Mouse (Mus musculus) cerebellum, postnatal 25 days (tissue): ENCODE measurements around the gene Gm13285.
A peak's percentile ranks its signal among the peaks of the same experiment; 100 is the strongest.
"Not testable (repeated sequence)": the region's sequence is repeated elsewhere in the genome, so short reads cannot be mapped to it uniquely, and the experiment has no call there.

Experiments
- DNase-seq, 2 experiments: peaks; one replicate each; pipeline ENCODE4 v3.0.0; 2021; ENCODE audit warnings: mixed read lengths in 2 of 2

Gene Gm13285

GRCm38 (mm10) chr4:88797097-88797496 lies 2.4 kb upstream of the Gm13285 start, which contains the start of gene Gm13279:
Gene Gm13279 (plus strand): TSS chr4:88797397.
- not testable (repeated sequence) for DNase-seq

GRCm38 (mm10) chr4:88802954-88803353 lies 3.5 kb downstream of the Gm13285 start, which contains the start of gene Gm13287:
Gene Gm13287 (plus strand): TSS chr4:88803254.
- not testable (repeated sequence) for DNase-seq

- DNase-seq = not testable (repeated sequence)
Observed at GRCm38 (mm10) chr4:88805231-88805630, 5.8 kb downstream of the Gm13285 start, which contains the start of gene Gm13288. Gene Gm13288 (plus strand): TSS chr4:88805531.

GRCm38 (mm10) chr4:88805761-88806160 lies 6.3 kb downstream of the Gm13285 start:
- DNase-seq = peak; percentile 13 to 35

GRCm38 (mm10) chr4:88815928-88816327 lies 16.5 kb downstream of the Gm13285 start, which contains the start of gene Ifna7:
Gene Ifna7 (plus strand): TSS chr4:88816228.
- DNase-seq = no peak

GRCm38 (mm10) chr4:88819659-88820058 lies 20.2 kb downstream of the Gm13285 start, which contains the start of gene Ifna11:
Gene Ifna11 (plus strand): TSS chr4:88819959.
- DNase-seq = no peak

GRCm38 (mm10) chr4:88822995-88823394 lies 23.5 kb downstream of the Gm13285 start:
- peak in 1 of 2 experiments; percentile 17 for DNase-seq

- DNase-seq = not testable (repeated sequence)
Observed at GRCm38 (mm10) chr4:88827116-88827515, 27.7 kb downstream of the Gm13285 start, which contains the start of gene Ifna6. Gene Ifna6 (plus strand): TSS chr4:88827416.

- DNase-seq = peak in 1 of 2 experiments; percentile 33
Observed at GRCm38 (mm10) chr4:88830523-88830922, 31.1 kb downstream of the Gm13285 start.

- DNase-seq = not testable (repeated sequence)
Observed at GRCm38 (mm10) chr4:88835225-88835624, 35.8 kb downstream of the Gm13285 start, which contains the start of gene Ifna5. Gene Ifna5 (plus strand): TSS chr4:88835525.

GRCm38 (mm10) chr4:88838828-88839227 lies 39.4 kb downstream of the Gm13285 start:
- DNase-seq = peak in 1 of 2 experiments; percentile 5

GRCm38 (mm10) chr4:88840058-88840457 lies 40.6 kb downstream of the Gm13285 start:
- no peak for DNase-seq

GRCm38 (mm10) chr4:88841438-88841911 lies 42.0 kb downstream of the Gm13285 start, which contains the start of gene Ifna4:
Gene Ifna4 (plus strand): TSS chr4:88841861.
- no peak for DNase-seq

GRCm38 (mm10) chr4:88845334-88845733 lies 45.9 kb downstream of the Gm13285 start:
- DNase-seq = no peak

- no peak for DNase-seq
Observed at GRCm38 (mm10) chr4:88849698-88850097, 50.2 kb downstream of the Gm13285 start, which contains the start of gene Ifna1. Gene Ifna1 (plus strand): TSS chr4:88850087.
